Mouse (Mus musculus) kidney, adult 2 months (tissue): ENCODE results near the gene Tctn1. TPM values are rescaled to one million over a fixed set of nuclear protein-coding genes. Genes with fewer than 3 reads are reported as not detected.

Source experiments
- DNase-seq: peaks from one replicate; pipeline ENCODE4 v3.0.0; 2021
- H3K27ac ChIP-seq: fragments of 200-500 bp; 2 replicates; pipeline ENCODE4 v1.5.1; 2012; ENCODE audit warnings: low read depth, low read length, control low read depth, inconsistent platforms; ENCODE audit not compliant: insufficient read depth
- H3K27me3 ChIP-seq: fragments of 200-500 bp; replicated peaks from 2 replicates; pipeline ENCODE4 v1.6.1; 2012; ENCODE audit warnings: mild to moderate bottlenecking, moderate library complexity, low read length, inconsistent platforms; ENCODE audit not compliant: control insufficient read depth, insufficient read depth
- H3K36me3 ChIP-seq: fragments of 200-500 bp; 2 replicates; pipeline ENCODE4 v1.6.1; 2012; ENCODE audit warnings: mild to moderate bottlenecking, moderate library complexity, low read length, inconsistent platforms; ENCODE audit not compliant: control insufficient read depth, insufficient read depth
- H3K4me1 ChIP-seq: fragments of 200-500 bp; 2 replicates; pipeline ENCODE4 v1.6.1; 2011; ENCODE audit warnings: low read length; ENCODE audit not compliant: control insufficient read depth, insufficient read depth
- H3K4me3 ChIP-seq: fragments of 200-500 bp; 2 replicates; pipeline ENCODE4 v1.5.1; 2011; ENCODE audit warnings: mild to moderate bottlenecking, low read depth, low read length, control low read depth; ENCODE audit not compliant: insufficient read depth
- CTCF ChIP-seq: fragments of 200-500 bp; conservative IDR thresholded peaks from 2 replicates; pipeline ENCODE4 v1.5.1; 2011; ENCODE audit warnings: low read depth, mild to moderate bottlenecking, control low read depth, low read length, moderate library complexity, mixed read lengths; ENCODE audit not compliant: insufficient read depth, insufficient read length
- POLR2A ChIP-seq: fragments of 200-500 bp; IDR thresholded peaks from one replicate; pipeline ENCODE4 v1.6.1; 2011; ENCODE audit warnings: low read depth, low read length, control low read depth
- WGBS: fragments of 180-500 bp; shearing (Covaris S2); methylation state at CpG from one replicate; pipeline ENCODE4 v1.1.7; 2018; 5-methylcytosine and 5-hydroxymethylcytosine counted together
- polyA plus RNA-seq: library from polyadenylated mRNA; depleted of rRNA; stranded (reverse); fragments of >200 nt; gene quantifications from 2 replicates; pipeline ENCODE4 v1.2.3, GENCODE M21; 2012

Gene Tctn1
- polyA plus RNA-seq, 1 experiment, result 18.2 TPM

DNA sequence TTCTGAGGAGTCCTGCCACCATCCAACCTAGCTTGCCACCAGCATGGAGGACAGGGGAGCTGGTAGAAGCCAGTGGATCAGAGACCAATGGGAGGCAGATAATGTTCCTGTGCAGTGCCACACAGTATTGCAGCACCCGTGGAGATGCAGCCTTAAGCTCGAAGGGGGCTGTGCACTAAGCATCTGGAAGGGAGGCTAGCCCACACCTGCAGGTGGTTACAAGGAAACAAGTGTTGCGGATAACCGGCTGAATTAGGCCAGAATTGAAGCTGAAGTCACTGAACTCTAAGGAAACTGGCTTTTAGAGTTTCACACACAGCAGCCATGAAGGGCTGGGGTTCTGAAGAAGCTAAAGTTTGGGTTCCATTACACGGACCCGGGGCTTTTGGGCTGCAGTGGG, 55.4 kb downstream of the Tctn1 start:
- TF ChIP-seq CTCF, result no peak
- TF ChIP-seq POLR2A, result no peak
- H3K4me1 ChIP-seq, result no peaks in the 10 kb centered on the region
- no peak overlapping the region for H3K4me3 ChIP-seq
- H3K36me3 ChIP-seq, result no peaks in the 10 kb centered on the region
- no peak for DNase-seq
- H3K27ac ChIP-seq, result no peak overlapping the region
- H3K27me3 ChIP-seq, result no peaks in the 10 kb centered on the region
- WGBS, result 62% methylated on average over 6 of the region's 6 CpGs

DNA sequence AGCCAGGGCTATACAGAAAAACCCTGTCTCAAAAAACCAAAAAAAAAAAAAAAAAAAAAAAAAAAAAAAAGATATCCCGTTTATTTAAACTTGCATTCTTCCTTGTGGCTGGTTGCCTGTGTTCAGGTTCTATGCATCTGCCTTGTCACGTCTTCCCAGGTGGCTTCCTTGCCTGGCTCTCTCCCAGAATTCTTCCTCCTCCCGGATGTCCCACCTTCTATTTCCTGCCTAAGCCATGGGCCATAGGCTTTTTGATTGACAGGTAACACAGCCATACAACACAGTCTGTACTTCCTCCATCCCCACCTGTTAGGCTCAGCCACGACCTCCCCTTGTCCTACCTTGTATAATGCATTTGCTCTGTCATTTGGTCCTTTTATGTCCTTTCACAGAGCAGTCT, 57.8 kb downstream of the Tctn1 start, which contains the start of gene Hvcn1:
Gene Hvcn1, plus strand, starts transcription at position 330 of the 400 bp plus-strand sequence.
- H3K27me3 ChIP-seq, result no peaks in the 10 kb centered on the region
- TF ChIP-seq CTCF (no peak), POLR2A (no peak)
- no peak within 1 kb of the TSS for H3K27ac ChIP-seq
- no peak within 1 kb of the TSS for H3K4me3 ChIP-seq
- H3K36me3 ChIP-seq, result no peaks in the 10 kb centered on the region
- no peak for DNase-seq
- WGBS, result 77% methylated on average over 4 of the region's 4 CpGs
- H3K4me1 ChIP-seq, result no peaks in the 10 kb centered on the region

DNA sequence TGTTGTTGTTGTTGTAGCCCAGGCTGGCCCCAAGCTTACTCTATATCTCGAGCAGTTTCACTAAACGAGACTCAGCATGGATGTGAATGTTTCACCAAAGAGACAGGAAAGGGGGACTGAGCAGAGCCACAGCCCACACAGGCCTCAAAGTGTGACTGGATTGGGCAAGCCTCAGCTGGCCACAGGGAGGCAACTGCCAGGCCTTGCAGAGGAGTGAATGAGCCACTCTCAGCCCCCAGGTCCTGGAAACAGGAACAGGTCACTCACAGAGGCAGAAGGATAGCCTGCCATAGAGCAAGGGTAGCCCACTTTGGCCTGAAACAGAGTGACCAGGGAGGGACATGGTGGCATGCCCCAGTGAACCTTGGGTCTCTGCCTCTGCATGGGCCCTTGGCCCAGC, 60.1 kb downstream of the Tctn1 start:
- Histone ChIP-seq H3K4me3 (no peak overlapping the region), H3K4me1 (no peaks in the 10 kb centered on the region), H3K27ac (no peak overlapping the region), H3K36me3 (no peaks in the 10 kb centered on the region), H3K27me3 (no peaks in the 10 kb centered on the region)
- DNase-seq, result no peak
- TF ChIP-seq CTCF (no peak), POLR2A (no peak)
- WGBS, result 77% methylated on average over 2 of the region's 2 CpGs

DNA sequence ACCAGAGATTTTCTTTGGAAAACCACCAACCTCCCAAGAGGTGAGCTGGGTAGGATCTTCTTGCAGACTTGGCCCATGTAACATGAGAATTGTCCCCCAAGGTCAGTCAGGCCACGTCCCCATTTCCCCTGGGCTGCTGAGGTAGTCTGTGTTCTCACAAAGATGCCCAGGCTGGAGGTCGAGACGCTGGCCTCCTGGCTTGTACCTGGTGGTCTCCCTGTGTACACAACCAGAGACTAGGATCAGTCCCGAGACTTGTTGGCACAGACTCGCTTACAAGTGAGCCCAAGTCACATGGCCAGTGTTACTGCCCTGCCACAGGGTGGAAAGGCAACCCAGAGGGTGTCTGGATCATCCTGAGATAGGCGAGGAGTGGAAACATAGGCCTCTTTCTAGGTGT, 62.4 kb downstream of the Tctn1 start:
- 92% methylated on average over 6 of the region's 6 CpGs for WGBS
- no peak for TF ChIP-seq POLR2A
- no peak for TF ChIP-seq CTCF
- no peaks in the 10 kb centered on the region for H3K36me3 ChIP-seq
- H3K27me3 ChIP-seq, result no peaks in the 10 kb centered on the region
- no peak for DNase-seq
- H3K4me3 ChIP-seq, result no peak overlapping the region
- H3K4me1 ChIP-seq, result no peaks in the 10 kb centered on the region
- no peak overlapping the region for H3K27ac ChIP-seq

DNA sequence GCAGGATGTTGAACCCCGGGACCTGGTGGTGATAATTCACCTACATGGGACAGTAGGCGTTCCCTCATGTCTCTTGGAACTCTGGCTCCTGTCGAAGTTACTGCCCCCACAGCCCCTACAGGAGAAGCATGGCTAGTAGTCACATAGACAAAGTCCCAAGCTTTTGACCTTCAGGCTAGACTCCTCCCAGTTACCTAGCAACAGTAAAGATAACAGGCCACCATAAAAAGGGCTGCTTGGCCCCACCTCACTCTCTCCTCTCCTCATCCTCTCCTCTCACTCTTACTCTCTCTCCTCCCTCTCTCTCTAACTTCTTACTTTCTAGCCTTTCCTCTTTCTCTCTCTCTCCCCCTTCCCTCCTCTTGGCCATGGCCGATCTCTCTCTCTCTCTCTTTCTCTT, 63.4 kb downstream of the Tctn1 start:
- WGBS, result 88% methylated on average over 4 of the region's 4 CpGs

DNA sequence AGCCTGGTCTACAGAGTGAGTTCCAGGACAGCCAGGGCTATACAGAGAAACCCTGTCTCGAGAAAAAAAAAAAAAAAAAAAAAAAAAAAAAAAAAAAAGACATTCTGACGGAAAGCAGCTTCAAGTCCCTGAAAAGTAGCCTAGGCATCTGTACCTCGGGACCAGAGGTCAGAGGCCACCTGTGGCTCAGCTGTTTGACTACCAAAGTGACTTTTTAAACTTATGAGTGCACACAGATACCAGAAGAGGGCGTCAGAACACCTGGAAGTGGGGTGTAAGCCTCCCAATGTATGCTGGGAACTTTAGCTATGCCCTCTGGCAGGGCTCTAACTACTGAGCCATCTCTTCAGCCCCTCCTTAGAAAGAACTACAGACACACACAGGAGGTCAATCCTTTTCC, 71.9 kb downstream of the Tctn1 start:
- peaks cover 13% of the 10 kb centered on the region; the same call in 1 of the 2 replicates for H3K4me1 ChIP-seq
- H3K4me3 ChIP-seq, result no peak overlapping the region
- DNase-seq, result no peak
- H3K27me3 ChIP-seq, result no peaks in the 10 kb centered on the region
- WGBS, result 32% methylated on average over 4 of the region's 4 CpGs
- H3K36me3 ChIP-seq, result no peaks in the 10 kb centered on the region
- peak overlapping the region; percentile 51; the same call in 1 of the 2 replicates for H3K27ac ChIP-seq
- no peak for TF ChIP-seq POLR2A
- TF ChIP-seq CTCF, result 0 out of 2 replicates have a peak, but pooled peaks have one; percentile 21

More for the DNA sequence above, 63.4 kb downstream of the Tctn1 start:
- Histone ChIP-seq H3K27ac (no peak overlapping the region), H3K4me3 (no peak overlapping the region), H3K36me3 (no peaks in the 10 kb centered on the region), H3K4me1 (no peaks in the 10 kb centered on the region), H3K27me3 (no peaks in the 10 kb centered on the region)
- TF ChIP-seq CTCF (no peak), POLR2A (no peak)
- no peak for DNase-seq

DNA sequence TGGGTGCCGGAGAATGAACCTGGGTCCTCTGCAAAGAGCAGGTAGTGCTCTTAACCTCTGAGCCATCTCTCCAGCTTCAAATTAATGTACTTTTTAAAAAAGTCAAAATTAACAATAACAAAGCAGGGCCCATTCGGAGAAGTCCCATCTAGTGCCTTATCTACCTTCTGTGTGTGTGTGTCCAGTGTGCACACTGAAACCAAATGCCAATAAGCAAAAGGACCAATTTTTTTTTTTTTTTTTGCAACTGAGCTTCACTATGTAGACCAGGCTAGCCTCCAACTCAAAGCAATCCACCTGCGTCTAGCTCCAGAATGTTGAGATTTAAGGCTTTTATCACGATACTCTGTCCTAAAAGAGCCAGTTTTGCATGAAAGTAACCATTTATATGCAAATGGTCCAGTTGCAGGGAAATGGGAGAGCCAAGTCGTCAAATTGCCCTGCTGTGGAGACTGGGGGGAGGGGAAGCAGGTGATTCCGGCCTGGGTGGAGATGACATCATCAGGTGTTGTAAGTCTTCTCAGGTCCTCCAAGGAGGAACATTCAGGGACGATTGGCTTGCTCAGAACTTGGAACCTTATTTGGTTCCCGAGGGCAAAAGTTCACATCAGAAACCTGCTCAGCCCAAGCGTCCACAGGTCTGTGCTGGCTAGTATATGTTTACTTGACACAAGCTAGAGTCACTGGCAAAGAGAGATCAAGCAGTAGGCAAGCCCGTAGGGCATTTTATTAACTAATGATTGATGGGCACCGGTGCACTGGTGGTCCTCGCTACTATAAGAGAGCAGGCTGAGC, 72.8 kb downstream of the Tctn1 start:
- Histone ChIP-seq H3K4me3 (no peak overlapping the region), H3K36me3 (no peaks in the 10 kb centered on the region), H3K4me1 (peaks cover 13% of the 10 kb centered on the region; the same call in 1 of the 2 replicates), H3K27me3 (no peaks in the 10 kb centered on the region), H3K27ac (peak overlapping the region; percentile 28; the same call in 1 of the 2 replicates)
- 42% methylated on average over 12 of the region's 12 CpGs for WGBS
- no peak for TF ChIP-seq CTCF
- peak; percentile 73 for DNase-seq

DNA sequence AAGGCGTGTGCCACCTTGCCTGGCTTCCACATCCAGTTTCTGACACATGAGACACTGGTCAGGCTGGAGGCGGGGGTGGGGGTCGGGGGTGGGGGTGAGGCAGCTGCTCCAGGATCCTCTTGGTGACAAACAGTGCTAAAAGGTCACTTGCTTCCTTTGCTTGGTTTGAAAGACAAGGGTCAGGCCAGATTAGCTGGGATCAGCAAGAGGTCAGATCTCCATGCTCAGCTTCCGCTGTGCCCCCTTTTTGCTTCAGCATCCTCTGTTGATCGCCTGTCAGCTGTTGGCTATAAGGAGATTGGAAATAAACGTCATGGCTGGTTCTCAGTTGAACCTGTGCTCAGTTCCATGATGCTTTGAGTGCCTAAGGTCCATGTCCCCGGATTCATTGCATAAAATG, 73.8 kb downstream of the Tctn1 start:
- no peaks in the 10 kb centered on the region for H3K27me3 ChIP-seq
- H3K27ac ChIP-seq, result no peak overlapping the region
- DNase-seq, result no peak
- TF ChIP-seq CTCF (no peak), POLR2A (no peak)
- no peaks in the 10 kb centered on the region for H3K36me3 ChIP-seq
- WGBS, result 84% methylated on average over 7 of the region's 7 CpGs
- peaks cover 13% of the 10 kb centered on the region; the same call in 1 of the 2 replicates for H3K4me1 ChIP-seq
- H3K4me3 ChIP-seq, result no peak overlapping the region
